Mouse (Mus musculus): Measurements from ENCODE around the gene Zfp53. TPM values are rescaled to one million over a fixed set of nuclear protein-coding genes. Genes with fewer than 3 reads are reported as not detected.
"Not testable (repeated sequence)": the region's sequence is repeated elsewhere in the genome, so short reads cannot be mapped to it uniquely, and the experiment has no call there.

The Zfp53 gene
- 38.8 and 40.4 TPM in 2 replicates for total RNA-seq (2017)

DNA sequence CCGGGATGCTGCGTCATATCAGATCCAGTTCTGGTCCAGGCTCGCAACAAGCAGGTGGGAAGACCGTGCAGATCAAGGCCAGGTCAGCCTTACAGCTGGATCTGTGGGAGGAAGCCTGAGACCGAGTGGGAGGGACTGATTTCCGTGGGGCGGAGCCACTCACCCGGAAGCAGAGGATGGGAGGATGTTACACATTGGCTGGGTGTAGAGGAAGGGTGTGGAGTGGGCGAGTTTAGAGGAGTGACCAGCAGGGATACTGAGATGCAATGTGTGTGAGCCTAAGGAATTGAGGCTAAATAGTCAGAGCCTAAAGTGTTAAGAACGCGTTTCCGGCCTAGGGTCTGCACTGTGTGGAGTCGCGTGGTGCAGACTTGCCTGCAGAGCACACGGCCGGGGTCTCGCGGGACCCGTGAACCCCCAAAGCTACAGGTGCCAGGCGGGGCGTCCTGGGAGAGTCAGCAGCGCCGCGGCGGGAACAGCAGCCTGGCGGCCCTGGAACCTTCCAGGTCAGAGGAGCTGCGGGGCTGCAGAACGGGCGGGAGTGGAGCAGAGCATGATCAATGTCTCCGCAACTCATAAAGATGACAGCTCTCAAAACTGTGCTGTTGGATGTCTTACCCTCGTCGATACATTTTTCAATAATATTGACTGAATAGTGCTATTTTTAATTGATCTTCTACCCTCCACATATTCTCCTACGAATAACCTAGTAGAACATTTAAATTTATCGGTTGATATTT lies at the start of gene Zfp53:
TSS of gene Zfp53 (plus strand) at position 239 of the 740 bp plus-strand sequence.
- peak; percentile 100 for ATAC-seq (ENCODE audit: extremely low read depth, insufficient number of reproducible peaks, low FRiP score, poor library complexity, severe bottlenecking)

DNA sequence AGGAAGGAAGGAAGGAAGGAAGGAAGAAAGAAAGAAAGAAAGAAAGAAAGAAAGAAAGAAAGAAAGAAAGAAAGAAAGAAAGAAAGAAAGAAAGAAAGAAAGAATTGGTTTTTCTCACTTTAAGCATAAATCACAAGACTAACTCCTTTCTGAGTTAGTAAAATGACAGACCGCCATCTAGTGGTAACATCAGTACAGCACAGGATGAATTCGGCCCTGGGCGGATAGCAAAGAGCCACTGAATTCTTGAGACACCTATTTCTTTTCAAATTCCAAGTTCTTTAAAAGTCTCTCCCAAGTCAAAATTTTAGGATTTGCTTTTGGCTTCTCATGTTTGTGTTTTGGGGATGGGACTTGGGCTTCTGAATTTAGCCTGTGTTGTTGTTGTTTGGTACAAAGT lies 39.1 kb upstream of the Zfp53 start:
- ATAC-seq (ENCODE audit: extremely low read depth, insufficient number of reproducible peaks, low FRiP score, poor library complexity, severe bottlenecking) = peak; percentile 69

DNA sequence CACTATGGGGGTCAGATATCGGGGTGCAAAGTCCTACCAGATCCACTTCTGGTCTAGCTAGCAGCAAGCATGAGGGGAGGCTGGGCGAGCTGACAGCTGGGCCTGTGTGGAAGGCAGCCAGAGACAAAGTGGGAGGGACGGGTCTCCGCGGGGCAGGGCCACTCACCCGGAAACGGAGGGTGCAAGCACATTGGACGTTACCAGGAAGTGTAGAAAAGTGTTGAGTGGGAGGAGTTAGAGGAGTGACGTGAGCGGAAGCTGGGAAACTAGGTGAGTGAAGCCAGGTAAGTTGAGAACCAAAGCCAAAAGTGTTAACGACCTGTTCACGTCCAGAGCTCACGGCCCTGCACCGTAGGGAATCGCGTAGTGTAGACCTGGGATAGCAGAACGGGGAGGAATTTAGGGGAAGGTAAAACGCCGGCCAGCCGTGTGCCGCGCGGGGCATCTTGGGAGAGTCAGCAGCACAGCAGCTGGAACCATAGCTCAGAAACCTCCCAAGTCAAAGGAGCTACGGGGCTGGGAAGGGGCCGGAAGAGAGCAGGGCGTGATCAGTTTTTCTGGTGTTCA lies 38.6 kb upstream of the Zfp53 start, which contains the start of gene Zfp51:
TSS of gene Zfp51 (plus strand) at position 237 of the 567 bp plus-strand sequence.
- peak; percentile 98 for ATAC-seq (ENCODE audit: extremely low read depth, insufficient number of reproducible peaks, low FRiP score, poor library complexity, severe bottlenecking)

DNA sequence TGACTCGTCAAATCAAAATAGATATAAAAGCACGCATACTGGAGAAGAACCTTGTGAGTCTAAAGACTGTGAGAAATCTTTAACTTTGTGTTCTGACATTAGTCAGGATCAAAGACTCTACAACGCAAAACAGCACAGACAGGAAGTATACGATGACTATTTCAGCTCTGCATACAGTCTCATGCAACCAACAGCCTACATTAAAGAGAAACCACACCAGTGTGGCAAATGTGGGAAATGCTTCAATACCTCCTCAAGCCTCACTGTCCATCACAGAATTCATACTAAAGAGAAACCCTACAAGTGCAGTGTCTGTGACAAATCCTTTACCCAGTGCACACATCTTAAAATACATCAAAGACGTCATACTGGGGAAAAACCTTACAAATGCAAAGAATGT lies 25.2 kb upstream of the Zfp53 start:
- peak; percentile 82 for ATAC-seq (ENCODE audit: extremely low read depth, insufficient number of reproducible peaks, low FRiP score, poor library complexity, severe bottlenecking)

DNA sequence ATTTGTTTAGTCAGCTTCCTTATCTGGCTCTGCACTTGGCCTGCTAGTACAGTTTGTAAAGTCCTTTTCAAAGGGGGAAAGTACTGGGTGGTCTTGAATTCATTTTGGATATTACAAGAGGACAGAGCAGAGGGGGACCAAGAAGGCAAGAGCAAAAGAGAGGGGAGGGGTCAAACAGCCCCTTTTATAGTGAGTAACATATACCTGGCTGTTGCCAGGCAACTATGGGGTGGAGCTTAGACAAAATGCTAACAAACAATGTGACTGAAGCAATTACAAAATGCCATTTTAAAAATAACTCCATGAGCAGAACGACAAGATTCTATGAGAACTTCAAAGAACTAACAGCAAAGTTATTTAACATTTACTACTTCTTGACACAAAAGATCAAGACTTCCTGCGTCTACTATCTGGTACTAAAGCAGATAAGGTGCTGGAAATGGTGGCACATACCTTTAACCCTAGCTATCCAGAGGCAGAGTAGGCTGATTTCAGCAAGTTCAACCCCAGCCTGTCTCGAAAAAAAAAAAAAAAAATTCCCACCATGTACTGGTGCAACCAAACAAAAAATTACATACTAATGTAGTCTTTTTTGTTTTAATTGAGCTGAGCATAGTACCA lies 16.7 kb upstream of the Zfp53 start:
- ATAC-seq (ENCODE audit: extremely low read depth, insufficient number of reproducible peaks, low FRiP score, poor library complexity, severe bottlenecking) = no peak

DNA sequence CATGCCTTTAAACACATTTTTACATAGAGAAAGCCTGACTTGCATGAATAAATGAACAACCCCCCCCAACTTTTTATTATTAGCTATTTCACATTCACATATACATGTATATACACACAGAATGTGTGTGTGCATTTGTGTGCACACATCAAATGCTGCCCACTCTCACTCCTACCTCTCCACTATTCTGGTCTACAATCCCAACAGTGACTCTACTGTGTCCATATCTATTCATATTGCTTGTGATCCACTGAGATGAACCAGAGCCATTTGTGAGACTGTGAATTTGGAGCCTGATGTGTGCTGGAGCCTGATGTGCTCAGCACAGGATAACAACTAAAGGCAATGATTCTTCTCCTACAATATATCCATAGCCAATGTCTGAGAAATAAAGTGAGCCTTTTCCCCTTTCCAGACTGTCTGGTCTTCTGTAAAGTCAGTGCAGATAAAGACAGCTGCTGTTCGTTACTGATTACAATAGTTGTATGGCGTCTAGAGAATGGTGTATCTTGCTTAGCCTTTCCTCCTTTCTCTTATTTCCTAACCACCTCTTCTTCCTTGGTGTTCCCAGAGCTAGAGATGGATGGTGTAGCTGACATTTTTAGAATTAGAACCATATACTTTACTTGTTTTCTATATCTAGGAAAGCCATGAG lies 16.0 kb upstream of the Zfp53 start:
- no peak for ATAC-seq (ENCODE audit: extremely low read depth, insufficient number of reproducible peaks, low FRiP score, poor library complexity, severe bottlenecking)

DNA sequence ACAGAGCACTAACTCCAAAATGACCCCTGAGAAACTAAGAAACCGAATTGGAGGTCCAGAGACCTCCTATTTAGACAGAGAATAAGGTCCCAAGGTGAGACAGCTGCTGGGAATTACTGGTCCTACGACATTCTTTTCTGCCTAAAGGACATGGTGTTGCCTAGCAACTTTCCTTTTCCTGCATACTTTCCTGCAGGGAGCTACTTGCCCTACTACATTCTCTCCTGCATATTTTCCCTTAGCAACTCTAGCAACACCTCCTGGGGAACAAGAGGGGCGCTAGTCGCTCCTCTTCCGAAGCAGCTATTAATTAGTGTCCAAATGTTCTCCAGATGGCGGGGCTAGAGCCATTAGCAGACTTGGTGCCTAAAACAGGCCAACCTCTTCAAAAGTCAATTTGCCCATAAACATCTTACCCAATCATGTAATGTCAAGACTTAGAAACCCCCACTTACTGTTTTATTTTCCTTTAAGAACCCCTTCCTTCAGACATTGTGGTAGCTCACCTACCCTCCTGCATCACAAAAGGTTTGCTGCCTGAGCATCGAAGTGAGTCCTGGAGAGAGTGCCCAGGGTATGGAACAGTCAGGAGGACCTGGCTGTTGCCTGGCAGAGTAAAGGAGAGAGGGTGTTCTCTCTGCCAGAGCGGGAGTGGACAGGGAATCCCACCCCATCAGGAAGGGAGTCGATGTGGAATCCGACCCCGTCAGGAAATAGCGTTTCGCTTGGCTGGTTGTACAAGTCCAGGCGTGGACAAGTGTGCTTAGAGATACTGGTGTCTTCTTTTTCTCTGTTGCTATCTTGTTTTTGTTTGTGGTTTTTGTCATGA lies 15.2 kb upstream of the Zfp53 start:
- ATAC-seq (ENCODE audit: extremely low read depth, insufficient number of reproducible peaks, low FRiP score, poor library complexity, severe bottlenecking) = no peak

DNA sequence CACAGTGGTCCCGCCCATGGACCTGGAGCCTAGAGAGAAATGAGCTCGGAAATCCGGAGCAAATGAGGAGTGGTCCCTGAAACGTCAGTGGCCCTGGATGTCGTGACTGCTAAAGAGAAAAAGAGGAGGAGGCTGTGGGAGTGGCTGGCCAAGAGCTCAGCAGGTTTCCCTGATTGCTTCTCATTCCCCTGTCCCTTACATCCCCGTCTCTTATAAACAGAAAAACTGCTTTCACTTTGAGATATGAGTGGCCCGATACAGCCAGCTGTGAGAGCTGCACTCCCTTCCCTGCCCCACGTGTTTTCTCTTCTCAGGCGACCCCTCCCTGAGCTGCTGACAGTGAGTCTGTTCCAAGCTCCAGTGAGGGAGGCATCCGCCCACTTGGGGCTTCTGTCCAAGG lies 14.1 kb upstream of the Zfp53 start:
- not testable (repeated sequence) for ATAC-seq (ENCODE audit: extremely low read depth, insufficient number of reproducible peaks, low FRiP score, poor library complexity, severe bottlenecking)

DNA sequence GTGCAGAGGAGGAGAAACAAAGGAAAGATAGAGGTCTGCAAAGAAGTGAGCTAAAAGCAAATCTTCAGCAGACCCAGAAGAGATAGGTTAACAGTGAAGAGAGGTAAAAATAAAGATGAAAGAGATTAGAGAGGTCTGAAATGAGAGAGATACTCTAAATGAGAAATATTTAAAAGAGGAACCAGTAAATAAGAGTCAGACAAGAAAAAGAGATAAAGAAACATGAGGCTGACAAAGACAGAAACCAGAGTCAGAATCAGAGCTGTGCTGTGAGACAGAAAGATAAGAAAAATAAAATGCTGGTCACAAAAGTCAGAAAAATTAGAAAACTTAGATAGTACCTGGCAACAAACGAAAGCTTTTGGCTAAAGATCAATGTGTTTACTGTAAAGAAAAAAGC lies 13.5 kb upstream of the Zfp53 start:
- not testable (repeated sequence) for ATAC-seq (ENCODE audit: extremely low read depth, insufficient number of reproducible peaks, low FRiP score, poor library complexity, severe bottlenecking)

DNA sequence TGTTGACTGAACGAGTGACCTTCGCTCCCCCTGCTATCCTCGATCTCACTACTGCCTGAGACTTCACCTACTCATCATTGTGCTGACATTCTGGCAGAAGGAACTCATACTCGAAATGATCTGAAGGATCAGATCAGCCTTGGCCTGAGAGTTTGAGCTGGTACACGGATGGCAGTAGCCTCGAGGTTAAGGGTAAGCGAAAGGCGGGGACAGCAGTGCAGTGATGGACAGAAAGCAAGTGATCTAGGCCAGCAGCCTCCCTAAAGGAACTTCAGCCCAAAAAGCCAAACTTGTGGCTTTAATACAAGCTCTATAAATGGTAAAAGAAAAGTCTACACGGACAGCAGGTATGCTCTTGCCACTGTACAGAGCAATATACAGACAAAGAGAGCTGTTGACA lies 12.4 kb upstream of the Zfp53 start:
- not testable (repeated sequence) for ATAC-seq (ENCODE audit: extremely low read depth, insufficient number of reproducible peaks, low FRiP score, poor library complexity, severe bottlenecking)

DNA sequence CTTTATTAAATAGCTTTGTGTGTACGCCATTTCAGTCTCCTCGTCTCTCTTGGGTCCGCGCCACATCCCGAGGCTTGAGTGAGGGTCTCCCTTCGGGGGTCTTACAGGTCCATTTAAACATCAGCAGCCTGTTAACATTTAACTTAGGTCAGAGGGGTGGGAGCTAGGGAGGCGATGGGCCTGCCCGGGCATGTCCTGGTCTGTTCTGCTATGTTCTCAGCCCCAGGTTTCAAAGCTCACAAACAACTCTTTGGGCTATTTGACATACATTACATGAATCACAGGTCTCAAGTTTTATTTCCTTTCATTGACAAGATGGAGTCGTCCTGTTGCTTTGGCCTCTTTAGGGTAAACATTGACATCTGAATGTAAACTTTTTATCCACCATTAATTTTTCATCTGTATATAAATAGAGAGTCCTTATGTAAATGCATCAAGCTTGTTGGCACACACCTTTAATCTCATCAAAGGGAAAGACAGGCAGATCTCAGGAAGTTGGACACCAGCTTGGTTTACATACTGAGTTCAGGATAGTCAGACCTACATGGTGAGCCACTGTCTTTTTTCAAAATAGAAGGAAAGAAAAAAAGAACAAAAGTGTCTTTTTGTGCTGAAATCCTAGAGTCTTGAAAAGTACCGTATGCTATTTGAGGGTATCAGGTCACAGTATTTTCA lies 10.6 kb upstream of the Zfp53 start:
- not testable (repeated sequence) for ATAC-seq (ENCODE audit: extremely low read depth, insufficient number of reproducible peaks, low FRiP score, poor library complexity, severe bottlenecking)

DNA sequence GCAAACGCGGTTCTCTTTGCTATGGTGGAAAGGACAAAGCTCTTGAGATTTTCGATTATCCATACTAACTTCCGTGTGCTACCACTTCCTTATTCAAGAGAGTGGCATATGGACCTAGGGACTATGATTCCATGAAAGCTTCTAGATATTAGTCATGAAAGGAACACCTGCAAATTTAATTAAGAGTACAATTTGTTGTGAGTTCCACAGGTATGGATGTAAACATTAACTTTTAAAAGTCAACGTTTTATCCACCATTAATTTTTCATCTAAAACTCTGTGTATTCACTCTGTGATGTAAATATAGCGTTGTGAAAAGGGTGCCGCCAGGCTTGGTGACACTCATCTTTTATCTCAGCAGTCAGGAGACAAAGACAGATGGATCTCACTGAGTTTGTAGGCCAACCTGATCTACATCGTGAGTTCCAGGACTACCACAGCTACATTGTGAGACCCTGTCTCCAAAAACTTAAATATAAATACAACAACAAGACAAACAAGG lies 753 bp downstream of the Zfp53 start:
- ATAC-seq (ENCODE audit: extremely low read depth, insufficient number of reproducible peaks, low FRiP score, poor library complexity, severe bottlenecking) = no peak

DNA sequence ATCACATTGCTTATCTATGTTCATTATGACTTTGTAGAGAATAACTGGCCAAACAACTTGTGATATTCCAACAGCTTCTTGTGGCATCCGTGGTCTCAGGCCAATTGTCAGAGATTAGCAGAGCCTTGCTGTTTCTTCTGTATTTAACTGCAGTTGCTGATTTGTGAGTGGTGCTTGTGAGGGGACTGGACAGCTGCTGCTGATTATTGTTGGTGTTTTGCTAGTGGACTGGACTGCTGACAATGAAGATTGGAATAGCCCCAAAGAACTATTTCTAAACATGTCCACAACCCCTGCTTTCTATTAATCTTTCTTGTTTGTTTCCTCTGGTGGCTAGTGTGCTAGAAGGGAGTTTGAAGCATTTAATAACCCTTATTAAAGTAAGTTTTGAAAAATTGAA lies 12.6 kb downstream of the Zfp53 start:
- ATAC-seq (ENCODE audit: extremely low read depth, insufficient number of reproducible peaks, low FRiP score, poor library complexity, severe bottlenecking) = no peak

DNA sequence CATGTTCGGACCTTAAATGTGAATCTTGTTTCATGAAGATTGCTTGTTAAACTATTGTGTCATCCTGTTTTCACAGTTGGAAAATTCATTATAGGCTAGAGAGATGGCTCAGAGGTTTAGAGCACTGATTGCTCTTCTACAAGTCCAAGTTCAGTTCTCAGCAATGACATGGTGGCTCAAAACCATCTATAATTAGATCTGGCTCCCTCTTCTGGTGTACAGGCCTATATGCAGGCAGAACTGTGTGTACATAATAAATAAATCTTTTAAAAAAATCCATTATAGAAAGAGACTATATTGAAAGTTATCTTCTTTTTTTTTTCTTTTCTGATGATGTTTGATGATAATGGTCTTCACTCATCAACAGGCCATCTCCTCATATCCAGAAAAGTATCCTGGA lies 15.7 kb downstream of the Zfp53 start:
- ATAC-seq (ENCODE audit: extremely low read depth, insufficient number of reproducible peaks, low FRiP score, poor library complexity, severe bottlenecking) = peak; percentile 51; the same call in 1 of the 2 replicates

DNA sequence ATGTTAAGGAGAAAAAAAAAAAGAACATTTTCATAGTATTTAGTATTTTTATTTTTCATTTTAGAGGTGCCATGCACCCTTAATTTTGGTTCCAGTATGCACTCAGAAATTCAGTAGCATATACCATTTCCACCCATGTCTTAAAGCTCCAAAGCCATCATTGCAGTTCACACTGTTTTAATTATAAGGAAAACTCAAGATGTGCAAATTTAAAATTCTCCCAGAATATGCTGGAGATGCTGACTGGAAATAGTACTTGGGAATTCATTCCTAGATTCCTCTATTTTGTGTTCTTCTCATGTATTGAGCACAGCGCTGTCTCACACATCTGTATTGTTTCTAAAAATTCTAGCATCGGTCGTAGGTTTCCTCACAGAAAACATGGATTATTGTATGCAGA lies 17.5 kb downstream of the Zfp53 start:
- ATAC-seq (ENCODE audit: extremely low read depth, insufficient number of reproducible peaks, low FRiP score, poor library complexity, severe bottlenecking) = no peak

DNA sequence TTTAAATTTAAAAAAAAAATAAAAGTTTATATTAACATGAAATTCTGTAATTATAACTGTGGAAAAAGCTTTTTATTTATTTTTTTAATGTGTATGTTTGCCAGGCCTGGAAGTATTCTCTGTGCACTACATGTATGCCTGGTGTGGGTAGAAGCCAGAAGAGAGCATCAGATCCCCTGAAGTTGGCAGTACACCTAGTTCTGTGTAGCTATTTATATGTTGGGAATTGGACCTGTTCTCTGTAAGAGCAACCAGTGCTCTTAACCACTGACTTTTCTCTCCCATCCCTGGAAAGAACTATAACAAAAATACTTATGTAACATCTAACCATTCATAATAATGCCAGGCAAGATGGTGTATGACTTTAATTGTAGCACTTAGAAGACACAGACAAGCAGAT lies 21.0 kb downstream of the Zfp53 start:
- no peak for ATAC-seq (ENCODE audit: extremely low read depth, insufficient number of reproducible peaks, low FRiP score, poor library complexity, severe bottlenecking)

DNA sequence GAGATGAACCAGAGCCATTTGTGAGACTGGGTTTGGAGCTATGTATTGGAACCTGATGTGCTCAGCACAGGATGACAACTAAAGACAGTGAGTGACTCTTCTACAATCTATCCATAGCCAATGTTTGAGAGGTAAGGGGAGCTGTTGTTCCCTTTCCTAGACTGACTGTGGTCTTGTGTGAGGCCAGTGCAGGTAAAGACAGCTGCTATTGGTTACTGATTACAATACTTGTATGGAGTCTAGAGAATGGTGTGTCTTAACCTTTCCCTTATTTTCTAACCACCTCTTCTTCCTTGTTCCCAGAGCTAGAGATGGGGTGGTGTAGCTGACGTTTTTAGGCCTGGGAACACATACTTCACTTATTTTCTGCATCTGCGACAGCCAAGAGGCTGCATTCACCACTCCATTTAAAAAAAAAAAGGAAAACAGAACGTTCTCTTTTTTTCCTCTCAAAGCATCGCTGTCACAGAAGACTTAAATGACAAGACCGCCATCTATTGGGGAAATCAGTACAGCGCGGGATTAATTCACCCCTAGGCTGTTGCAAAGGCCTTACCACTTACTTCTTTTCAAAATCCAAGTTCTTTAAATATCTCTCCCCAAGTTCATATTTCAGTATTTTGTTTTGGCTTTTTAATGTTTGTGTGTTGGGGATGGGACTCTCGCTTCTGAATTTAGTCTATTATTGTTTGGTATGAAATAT lies 26.8 kb downstream of the Zfp53 start:
- ATAC-seq (ENCODE audit: extremely low read depth, insufficient number of reproducible peaks, low FRiP score, poor library complexity, severe bottlenecking) = peak; percentile 90

Measured in neutrophil, adult 5-6 weeks (primary cell).